Comparison of ENCODE assay signal across 12 mouse cellular contexts in genomic region chr11:118757488-118757887, GRCm38 (mm10).
"Had no signal": no experiment of that assay in that cellular context is flagged by ENCODE, and none has a peak within 500 bp of the region (broad histone marks: within the 10 kb centered on the region; RNA-seq: fewer than 3 reads in every experiment).

No protein-coding gene starts in this region.

- ATAC-seq: midbrain, embryonic 15.5 days had no signal

- H3K4me3 ChIP-seq: liver, embryonic 13.5 days; midbrain, embryonic 12.5 days; midbrain, embryonic 15.5 days; myocyte; neural tube, embryonic 13.5 days had no signal

- H3K9me3 ChIP-seq: midbrain, embryonic 12.5 days; midbrain, embryonic 15.5 days had no signal

- H3K4me2 ChIP-seq: liver, embryonic 13.5 days; midbrain, embryonic 12.5 days; midbrain, embryonic 15.5 days; neural tube, embryonic 13.5 days had no signal

- H3K9ac ChIP-seq: liver, embryonic 13.5 days; midbrain, embryonic 12.5 days; midbrain, embryonic 15.5 days; neural tube, embryonic 13.5 days had no signal

- H3K36me3 ChIP-seq: liver, embryonic 13.5 days; midbrain, embryonic 12.5 days; midbrain, embryonic 15.5 days; neural tube, embryonic 13.5 days had no signal

- H3K27me3 ChIP-seq: liver, embryonic 13.5 days; midbrain, embryonic 12.5 days; midbrain, embryonic 15.5 days; neural tube, embryonic 13.5 days had no signal

- DNase-seq: kidney, postnatal 25 days; liver, embryonic 13.5 days; lung, adult 2 months; lung, postnatal 14 days; thymus, adult 18-20 months; thymus, postnatal 36 days had no signal

- H3K27ac ChIP-seq: kidney, postnatal 0 days; liver, embryonic 13.5 days; macrophage; midbrain, embryonic 12.5 days; midbrain, embryonic 15.5 days had no signal

- H3K4me1 ChIP-seq: liver, embryonic 13.5 days had no signal
